Mouse (Mus musculus): Measurements from ENCODE around the gene Zfp677. TPM values are rescaled to one million over a fixed set of nuclear protein-coding genes. Genes with fewer than 3 reads are reported as not detected.
"Not testable (repeated sequence)": the region's sequence is repeated elsewhere in the genome, so short reads cannot be mapped to it uniquely, and the experiment has no call there.

Gene Zfp677
- 1 to 10 TPM in 1 of 2 experiments, under 1 TPM in 1; 0.88 to 1.4 TPM for total RNA-seq (2021)

DNA sequence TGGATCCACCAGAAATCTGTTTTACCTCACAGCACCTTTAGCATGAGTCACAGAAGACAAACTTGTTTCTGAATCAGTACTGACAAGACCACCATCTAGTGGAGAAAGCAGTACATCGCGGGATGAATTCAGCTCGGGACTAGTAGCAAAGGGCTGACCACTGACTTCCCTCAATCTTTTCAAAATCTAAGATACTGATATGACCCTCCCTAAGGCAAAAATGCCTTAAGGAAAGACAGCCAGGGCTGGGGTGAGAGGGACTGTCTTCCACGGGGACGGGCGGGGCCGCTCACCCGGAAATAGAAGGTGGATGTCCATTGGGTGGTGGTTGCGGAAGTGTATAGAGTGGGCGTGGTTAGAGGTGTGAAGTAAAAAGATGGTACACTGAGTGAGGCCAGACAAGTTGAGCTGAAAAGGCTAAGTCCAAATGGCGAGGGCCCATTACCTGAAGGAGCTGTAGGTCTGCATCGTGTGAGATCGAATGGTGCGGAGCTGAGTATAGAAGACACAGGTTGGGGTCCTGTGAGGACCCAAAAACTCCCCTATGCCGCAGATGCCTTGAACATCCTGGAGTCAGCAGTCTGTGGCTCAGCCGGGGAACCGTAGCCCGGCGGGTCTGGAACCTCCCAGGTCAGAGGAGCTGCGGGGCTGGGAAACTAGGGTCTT is at the start of gene Zfp677:
TSS of gene Zfp677 (plus strand) at position 358 of the 666 bp plus-strand sequence.
- intact Hi-C loops (cut with DNase I): no loop called here

DNA sequence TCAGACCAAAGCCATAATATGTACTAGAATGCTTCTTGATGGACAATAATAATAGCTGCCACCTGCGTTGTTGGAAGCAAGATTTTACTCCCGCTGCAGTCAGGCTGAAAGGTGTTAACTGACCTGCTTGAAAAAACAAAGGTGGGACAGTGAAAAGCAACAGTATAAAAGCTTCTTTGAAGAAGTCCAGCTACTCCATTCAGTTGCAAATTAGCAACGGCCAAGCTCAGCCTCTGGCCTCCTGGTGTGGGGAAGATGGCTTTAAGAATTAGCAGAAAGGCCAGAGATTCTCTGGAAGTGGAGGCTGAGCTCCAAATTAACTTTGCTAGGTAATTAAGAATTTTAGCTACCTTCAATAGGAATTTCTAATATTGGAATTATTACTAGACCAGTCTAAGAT is 15.5 kb upstream of the Zfp677 start:
- DNase-seq (ENCODE audit: low spot score in 2 of 2); intact Hi-C loops (cut with DNase I): not testable (repeated sequence)

More for the DNA sequence above, at the start of gene Zfp677:
- peak; percentile 26 for DNase-seq (ENCODE audit: low spot score in 2 of 2)

DNA sequence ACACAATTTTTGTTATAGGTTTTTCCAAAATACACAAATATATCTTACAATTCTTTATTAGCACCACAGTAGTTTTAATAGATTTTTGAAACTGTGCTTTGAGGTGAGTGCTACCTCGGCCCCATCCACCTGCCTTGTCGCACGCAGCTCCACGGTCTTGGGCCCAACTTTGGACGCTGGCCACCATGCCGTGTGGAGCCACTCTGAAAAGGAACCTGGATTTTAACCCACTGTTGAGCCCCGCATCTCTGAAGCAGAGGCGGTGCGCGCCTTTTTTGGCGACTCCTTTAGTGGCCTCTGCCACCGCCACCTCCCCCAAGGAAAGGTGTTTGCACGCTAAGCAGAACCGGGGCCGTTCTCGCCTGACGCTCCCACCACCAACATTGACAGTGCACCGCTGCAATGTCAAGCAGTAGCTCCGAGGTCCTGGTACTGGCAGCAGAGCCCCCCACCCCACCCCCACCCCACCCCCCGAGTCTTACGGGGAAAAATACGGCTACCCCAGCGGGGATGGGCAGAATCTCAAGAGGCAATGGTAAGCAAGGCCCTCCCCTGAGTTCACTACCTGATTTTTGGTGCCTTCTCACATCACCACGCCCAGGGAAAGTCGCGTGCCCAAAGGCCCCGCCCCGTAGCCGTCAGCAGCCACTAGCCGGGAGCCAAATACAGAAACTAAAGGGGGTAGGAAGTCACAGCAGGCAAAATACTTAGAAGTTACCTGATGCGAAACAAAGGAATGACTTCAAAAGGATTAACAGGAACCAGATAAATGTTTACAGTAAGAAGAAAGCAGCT is 13.4 kb upstream of the Zfp677 start:
- intact Hi-C loops (cut with DNase I): no loop called here
- no peak for DNase-seq (ENCODE audit: low spot score in 2 of 2)

DNA sequence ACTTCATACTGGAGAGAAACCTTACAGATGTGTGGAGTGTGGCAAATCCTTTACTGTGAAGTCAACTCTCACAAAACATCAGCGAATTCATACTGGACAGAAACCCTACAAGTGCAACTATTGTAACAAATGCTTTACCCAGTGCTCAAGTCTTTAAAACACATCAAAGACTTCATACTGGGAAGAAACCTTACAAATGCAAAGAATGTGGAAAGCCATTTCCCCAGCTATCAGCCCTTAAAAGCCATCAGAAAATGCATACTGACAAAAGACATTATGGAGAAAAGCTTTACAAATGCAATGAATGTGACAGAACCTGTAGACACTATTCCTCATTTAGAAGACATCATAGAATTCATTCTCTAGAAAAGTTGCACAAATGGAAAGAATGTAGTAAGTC is 8.2 kb upstream of the Zfp677 start:
- DNase-seq (ENCODE audit: low spot score in 2 of 2): no peak
- intact Hi-C loops (cut with DNase I): no loop called here

DNA sequence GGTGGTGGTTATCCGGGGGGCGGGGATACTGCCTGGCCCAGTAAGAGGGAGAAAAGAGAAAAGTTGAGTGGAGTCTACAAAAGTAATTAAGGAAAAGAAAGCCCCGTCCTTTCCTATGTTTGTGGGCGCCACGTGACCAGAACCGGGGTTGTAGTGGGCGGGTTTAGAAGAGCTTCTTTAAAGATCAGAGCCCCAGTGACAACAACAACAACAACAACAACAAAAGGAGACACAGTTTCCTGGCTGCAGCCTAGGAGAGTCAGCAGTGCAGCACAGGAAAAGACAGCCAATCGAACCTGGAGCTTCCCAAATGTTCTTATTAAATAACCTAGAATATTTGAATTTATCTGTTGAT is 486 bp downstream of the Zfp677 start:
- intact Hi-C loops (cut with DNase I): no loop called here
- no peak for DNase-seq (ENCODE audit: low spot score in 2 of 2)

DNA sequence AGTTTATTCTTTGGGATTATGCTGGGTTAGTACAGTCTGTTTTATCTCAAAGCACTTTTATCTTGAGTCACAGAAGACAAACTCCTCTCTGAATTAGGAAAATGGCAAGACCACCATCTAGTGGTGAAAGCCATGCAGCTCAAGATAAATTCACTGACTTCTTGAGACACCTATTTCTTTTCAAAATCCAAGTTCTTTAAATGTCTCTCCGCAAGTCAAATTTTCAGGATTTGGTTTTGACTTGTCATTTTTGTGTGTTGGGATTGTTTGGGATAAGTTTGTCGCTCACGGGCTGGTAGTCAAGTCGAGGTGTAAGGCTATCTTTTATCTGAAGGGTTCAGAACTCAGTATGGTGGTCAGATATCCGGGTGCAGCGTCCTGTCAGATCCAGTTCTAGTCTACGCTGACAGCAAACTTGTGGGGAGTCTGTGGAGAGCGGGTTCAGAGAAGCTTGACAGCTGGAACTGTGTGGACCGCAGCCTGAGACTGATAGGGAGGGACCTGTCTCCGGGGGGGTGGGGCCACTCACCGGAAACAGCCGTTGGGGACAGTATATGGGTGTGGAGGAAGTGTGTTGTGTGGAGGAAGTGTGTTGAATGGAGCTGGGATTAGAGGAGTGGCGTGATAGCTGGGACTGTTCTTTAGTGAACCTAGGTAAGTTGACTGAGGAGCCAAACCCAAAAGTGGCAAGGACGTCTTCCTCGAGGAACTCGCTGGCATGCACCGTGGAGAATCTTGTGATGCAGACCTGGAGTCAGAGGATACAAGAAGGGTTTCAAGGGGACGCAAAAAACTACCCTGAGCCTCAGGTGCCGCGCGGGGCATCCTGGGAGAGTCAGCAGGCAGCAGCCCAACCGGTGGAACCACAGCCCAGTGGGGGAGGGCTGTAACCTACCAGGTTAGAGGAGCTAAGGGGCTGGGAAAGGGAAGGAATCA is 39.4 kb downstream of the Zfp677 start, which contains the start of gene Zfp54:
TSS of gene Zfp54 (plus strand) at position 564 of the 936 bp plus-strand sequence.
- intact Hi-C loops (cut with DNase I): loop anchor here (2.0 to 10.0 kb wide), 2 partner anchors 150 to 188 kb away; no protein-coding TSS in a partner anchor
- DNase-seq (ENCODE audit: low spot score in 2 of 2): peak; percentile 26 to 30

DNA sequence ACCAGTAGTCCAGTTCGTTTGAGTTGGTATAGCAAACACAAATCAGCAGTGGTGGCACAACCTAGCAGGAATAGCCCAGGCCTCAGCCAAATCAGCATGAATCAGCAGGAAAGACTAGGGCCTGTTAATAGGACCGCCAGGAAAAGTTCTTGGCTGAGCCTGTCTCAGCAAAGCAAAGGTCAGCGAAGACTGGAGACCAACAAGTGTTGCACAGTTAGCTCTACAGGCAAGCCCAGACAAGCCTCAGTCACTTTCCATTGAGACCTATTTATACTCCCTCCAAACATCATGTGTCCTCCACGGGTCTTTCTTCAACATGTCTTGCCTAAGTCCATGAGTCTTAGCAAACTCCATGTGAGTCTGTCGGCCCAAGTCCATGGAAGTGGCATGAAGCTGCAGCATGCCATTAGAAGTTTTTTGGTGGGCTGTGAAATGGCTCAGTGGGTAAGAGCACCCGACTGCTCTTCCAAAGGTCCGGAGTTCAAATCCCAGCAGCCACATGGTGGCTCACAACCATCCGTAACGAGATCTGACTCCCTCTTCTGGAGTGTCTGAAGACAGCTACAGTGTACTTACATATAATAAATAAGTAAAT is 55.4 kb downstream of the Zfp677 start:
- DNase-seq (ENCODE audit: low spot score in 2 of 2); intact Hi-C loops (cut with DNase I): not testable (repeated sequence)

Other genes starting within 250 kb of the Zfp677 start
- not detected for gene Vmn1r234, start 157.7 kb upstream of the Zfp677 start, total RNA-seq (2021)
- not detected for gene Vmn1r235, start 127.3 kb upstream of the Zfp677 start, total RNA-seq (2021)
- not detected for gene Vmn1r236, start 100.8 kb upstream of the Zfp677 start, total RNA-seq (2021)
- not detected for gene Vmn1r237, start 71.9 kb upstream of the Zfp677 start, total RNA-seq (2021)
- under 1 TPM; 0.62 to 0.79 TPM for gene Zfp54, start 39.5 kb downstream of the Zfp677 start, total RNA-seq (2021)
- gene Zfp51, start 66.6 kb downstream of the Zfp677 start, total RNA-seq (2021): 1 to 10 TPM; 3.4 to 5.3 TPM
- 1 to 10 TPM; 3.6 to 4.5 TPM for gene Zfp53, start 105.2 kb downstream of the Zfp677 start, total RNA-seq (2021)
- 1 to 10 TPM; 4.9 to 7.5 TPM for gene Zfp52, start 151.8 kb downstream of the Zfp677 start, total RNA-seq (2021)
- gene Zfp948, start 183.3 kb downstream of the Zfp677 start, total RNA-seq (2021): 10 to 100 TPM; 10.0 to 11.0 TPM

Data from left cerebral cortex, postnatal 36 days (tissue).